Mouse (Mus musculus): ENCODE results near the gene Cela2a. TPM values are rescaled to one million over a fixed set of nuclear protein-coding genes. Genes with fewer than 3 reads are reported as not detected.

Gene Cela2a
- polyA plus RNA-seq, 1 experiment from 2014 or later, result 0.61 TPM

- Histone ChIP-seq H3K4me3 (ENCODE audit: low read depth, low read length) (peak overlapping the region; percentile 51), H3K4me2 (ENCODE audit: low read depth, low read length) (peak overlapping the region; percentile 76), H3K9ac (replicated peaks) (peak overlapping the region; percentile 47), H3K36me3 (replicated peaks; ENCODE audit: insufficient read depth, low read length) (peaks cover 18% of the 10 kb centered on the region), H3K4me1 (ENCODE audit: insufficient read depth) (peaks cover 39% of the 10 kb centered on the region), H3K27ac (ENCODE audit: low read depth) (peak overlapping the region; percentile 81), H3K27me3 (ENCODE audit: insufficient read depth, low read length) (no peaks in the 10 kb centered on the region), H3K9me3 (ENCODE audit: low read length) (no peaks in the 10 kb centered on the region)
- 7% methylated on average over 10 of the region's 10 CpGs for WGBS (ENCODE audit: insufficient replicate concordance)
- DNase-seq (no peak), ATAC-seq (peak; percentile 3; the same call in 1 of the 2 replicates)
- no peak for TF ChIP-seq EP300 (IDR thresholded peaks at IDR 0.05; ENCODE audit: low read depth)
- TF ChIP-seq CTCF (IDR thresholded peaks at IDR 0.05; ENCODE audit: low read depth), result no peak
These were observed 33.2 kb downstream of the Cela2a start for GRCm38 (mm10) chr4:141792554-141793281.

DNA sequence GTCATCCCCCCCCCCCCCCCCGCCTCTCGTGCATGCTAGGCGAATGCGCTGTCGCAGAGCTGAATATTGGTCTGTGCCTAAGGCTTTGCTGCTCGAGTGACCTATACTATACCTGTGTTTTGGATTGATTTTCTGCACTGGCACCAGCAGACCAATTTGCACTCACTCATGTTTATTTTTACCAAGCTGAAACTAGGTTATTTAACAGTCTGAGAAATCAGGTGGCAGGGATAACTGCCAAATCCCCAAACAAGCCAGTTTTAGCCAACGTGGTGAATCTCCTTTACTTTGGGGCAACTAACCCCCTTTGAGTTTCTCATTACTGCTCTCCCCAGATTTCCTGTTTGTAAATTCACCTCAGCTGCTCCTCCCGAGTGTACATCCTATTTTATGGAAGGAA is 34.0 kb downstream of the Cela2a start:
- no peak overlapping the region for H3K9ac ChIP-seq (replicated peaks)
- H3K4me2 ChIP-seq (ENCODE audit: low read depth, low read length), result no peak overlapping the region
- TF ChIP-seq EP300 (IDR thresholded peaks at IDR 0.05; ENCODE audit: low read depth) (no peak), CTCF (IDR thresholded peaks at IDR 0.05; ENCODE audit: low read depth) (no peak)
- H3K9me3 ChIP-seq (ENCODE audit: low read length), result no peaks in the 10 kb centered on the region
- peak; percentile 30 for DNase-seq
- no peak for ATAC-seq
- peaks cover 39% of the 10 kb centered on the region for H3K4me1 ChIP-seq (ENCODE audit: insufficient read depth)
- no peaks in the 10 kb centered on the region for H3K27me3 ChIP-seq (ENCODE audit: insufficient read depth, low read length)
- WGBS (ENCODE audit: insufficient replicate concordance), result 66% methylated on average over 8 of the region's 8 CpGs
- H3K4me3 ChIP-seq (ENCODE audit: low read depth, low read length), result no peak overlapping the region
- peak overlapping the region; percentile 81; the same call in 1 of the 2 replicates for H3K27ac ChIP-seq (ENCODE audit: low read depth)
- H3K36me3 ChIP-seq (replicated peaks; ENCODE audit: insufficient read depth, low read length), result peaks cover 17% of the 10 kb centered on the region

DNA sequence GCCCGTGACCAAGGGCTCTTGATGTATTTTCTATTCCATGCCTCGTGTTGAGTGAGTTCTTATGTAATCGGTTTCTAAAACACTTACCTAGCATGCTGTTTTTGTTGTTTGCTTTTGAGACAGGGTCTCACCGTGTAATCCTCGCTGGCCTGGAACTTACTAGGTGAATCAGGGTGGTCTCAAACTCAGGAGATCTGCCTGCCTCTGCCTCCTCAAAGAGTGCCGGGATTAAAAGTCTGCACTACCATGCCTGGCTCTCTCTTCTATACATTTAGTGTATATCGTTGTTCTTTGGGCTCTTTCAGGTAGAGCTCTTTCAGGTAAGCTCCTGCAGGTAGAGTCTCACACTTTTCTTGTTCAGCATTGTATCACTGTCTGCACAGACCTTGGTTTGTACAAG is 34.5 kb downstream of the Cela2a start:
- no peak for TF ChIP-seq CTCF (IDR thresholded peaks at IDR 0.05; ENCODE audit: low read depth)
- no peak for TF ChIP-seq EP300 (IDR thresholded peaks at IDR 0.05; ENCODE audit: low read depth)
- Histone ChIP-seq H3K4me2 (ENCODE audit: low read depth, low read length) (peak overlapping the region; percentile 90; the same call in 1 of the 2 replicates), H3K27ac (ENCODE audit: low read depth) (peak overlapping the region; percentile 46; the same call in 1 of the 2 replicates), H3K36me3 (replicated peaks; ENCODE audit: insufficient read depth, low read length) (peaks cover 17% of the 10 kb centered on the region), H3K4me1 (ENCODE audit: insufficient read depth) (peaks cover 39% of the 10 kb centered on the region), H3K9ac (replicated peaks) (no peak overlapping the region), H3K4me3 (ENCODE audit: low read depth, low read length) (no peak overlapping the region), H3K27me3 (ENCODE audit: insufficient read depth, low read length) (no peaks in the 10 kb centered on the region), H3K9me3 (ENCODE audit: low read length) (no peaks in the 10 kb centered on the region)
- 83% methylated on average over 7 of the region's 7 CpGs for WGBS (ENCODE audit: insufficient replicate concordance)
- DNase-seq, result no peak
- ATAC-seq, result no peak

DNA sequence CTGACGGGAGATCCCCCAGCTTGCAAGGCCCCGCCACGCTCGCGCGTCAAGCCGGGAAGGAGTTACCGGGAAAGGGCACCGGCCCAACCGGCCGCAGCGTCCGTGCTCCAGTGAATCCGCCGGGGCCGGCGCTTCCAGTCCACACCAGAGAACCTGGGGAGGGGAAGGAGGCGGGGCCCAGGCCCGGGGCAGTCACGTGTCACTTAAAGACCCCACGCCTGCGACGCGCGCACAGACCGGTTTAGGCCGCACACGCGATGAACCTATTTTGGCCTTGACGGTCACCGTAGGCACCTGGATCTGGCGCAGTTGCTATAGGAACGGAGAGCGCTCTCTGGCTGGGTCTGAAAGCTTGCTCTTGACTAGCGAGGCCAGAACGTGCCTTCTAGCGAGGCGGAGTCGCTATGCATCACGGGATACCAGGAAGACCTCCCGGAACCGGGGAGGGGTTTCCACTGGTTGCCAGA is 35.4 kb downstream of the Cela2a start, which contains the start of gene Dnajc16:
TSS of gene Dnajc16 (minus strand) at position 408 of the 467 bp plus-strand sequence.
- DNase-seq (peak; percentile 97), ATAC-seq (peak; percentile 81)
- H3K4me2 ChIP-seq (ENCODE audit: low read depth, low read length), result peak within 1 kb of the TSS; percentile 90
- H3K9ac ChIP-seq (replicated peaks), result peak within 1 kb of the TSS; percentile 97
- peak within 1 kb of the TSS; percentile 93 for H3K27ac ChIP-seq (ENCODE audit: low read depth)
- no peaks in the 10 kb centered on the region for H3K27me3 ChIP-seq (ENCODE audit: insufficient read depth, low read length)
- peak within 1 kb of the TSS; percentile 97 for H3K4me3 ChIP-seq (ENCODE audit: low read depth, low read length)
- WGBS (ENCODE audit: insufficient replicate concordance), result under 1% methylated on average over 36 of the region's 42 CpGs
- TF ChIP-seq CTCF (IDR thresholded peaks at IDR 0.05; ENCODE audit: low read depth), result no peak; the same call in 1 of the 2 replicates
- peak; percentile 71; the same call in 1 of the 2 replicates for TF ChIP-seq EP300 (IDR thresholded peaks at IDR 0.05; ENCODE audit: low read depth)
- H3K4me1 ChIP-seq (ENCODE audit: insufficient read depth), result peaks cover 38% of the 10 kb centered on the region
- H3K9me3 ChIP-seq (ENCODE audit: low read length), result no peaks in the 10 kb centered on the region
- peaks cover 22% of the 10 kb centered on the region for H3K36me3 ChIP-seq (replicated peaks; ENCODE audit: insufficient read depth, low read length)

- Histone ChIP-seq H3K4me1 (ENCODE audit: insufficient read depth) (peaks cover 29% of the 10 kb centered on the region), H3K36me3 (replicated peaks; ENCODE audit: insufficient read depth, low read length) (peaks cover 25% of the 10 kb centered on the region), H3K4me2 (ENCODE audit: low read depth, low read length) (peak overlapping the region; percentile 90), H3K27me3 (ENCODE audit: insufficient read depth, low read length) (no peaks in the 10 kb centered on the region), H3K4me3 (ENCODE audit: low read depth, low read length) (peak overlapping the region; percentile 97), H3K9ac (replicated peaks) (peak overlapping the region; percentile 97), H3K9me3 (ENCODE audit: low read length) (no peaks in the 10 kb centered on the region), H3K27ac (ENCODE audit: low read depth) (peak overlapping the region; percentile 93)
- TF ChIP-seq EP300 (IDR thresholded peaks at IDR 0.05; ENCODE audit: low read depth), result peak; percentile 54
- no peak for TF ChIP-seq CTCF (IDR thresholded peaks at IDR 0.05; ENCODE audit: low read depth)
- WGBS (ENCODE audit: insufficient replicate concordance), result 25% methylated on average over 3 of the region's 3 CpGs
- ATAC-seq, result no peak
- DNase-seq, result no peak
These were observed 36.3 kb downstream of the Cela2a start for GRCm38 (mm10) chr4:141789564-141790218.

GRCm38 (mm10) chr4:141787462-141787861 is 38.5 kb downstream of the Cela2a start:
- Histone ChIP-seq H3K36me3 (replicated peaks; ENCODE audit: insufficient read depth, low read length) (peaks cover 34% of the 10 kb centered on the region), H3K4me1 (ENCODE audit: insufficient read depth) (peaks cover 20% of the 10 kb centered on the region), H3K9ac (replicated peaks) (no peak overlapping the region), H3K4me2 (ENCODE audit: low read depth, low read length) (no peak overlapping the region), H3K27ac (ENCODE audit: low read depth) (no peak overlapping the region), H3K4me3 (ENCODE audit: low read depth, low read length) (no peak overlapping the region), H3K27me3 (ENCODE audit: insufficient read depth, low read length) (no peaks in the 10 kb centered on the region), H3K9me3 (ENCODE audit: low read length) (no peaks in the 10 kb centered on the region)
- DNase-seq, result no peak
- TF ChIP-seq EP300 (IDR thresholded peaks at IDR 0.05; ENCODE audit: low read depth), result no peak
- no peak for TF ChIP-seq CTCF (IDR thresholded peaks at IDR 0.05; ENCODE audit: low read depth)
- WGBS (ENCODE audit: insufficient replicate concordance), result 90% methylated on average over 7 of the region's 7 CpGs
- ATAC-seq, result no peak

All from liver, postnatal 0 days (tissue).